Comparison of ENCODE assay signal across 44 mouse cellular contexts in the genomic region with DNA sequence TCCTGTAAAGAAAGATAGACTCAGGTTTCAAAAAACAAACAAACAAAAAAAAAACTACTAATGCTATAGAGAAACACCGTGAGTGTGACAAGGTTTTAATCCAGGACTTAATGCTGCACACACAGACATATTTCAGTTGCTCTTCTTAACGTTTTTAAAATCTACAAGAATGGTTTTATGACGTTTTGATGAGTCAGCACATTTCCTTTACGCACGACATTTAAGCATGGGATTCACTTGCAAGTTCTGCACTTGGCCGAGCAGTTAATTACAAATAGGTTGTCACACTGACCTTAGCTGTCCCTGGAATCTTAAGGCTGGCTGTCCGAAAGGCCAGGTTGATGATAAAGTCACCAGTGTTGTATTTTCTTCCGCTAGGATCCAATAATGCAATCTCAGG. TPM values are rescaled to one million over a fixed set of nuclear protein-coding genes. Genes with fewer than 3 reads are reported as not detected.
"Had no signal": no experiment of that assay in that cellular context is flagged by ENCODE, and none has a peak within 500 bp of the region (broad histone marks: within the 10 kb centered on the region; RNA-seq: fewer than 3 reads in every experiment).

No protein-coding gene starts in this region.

- H3K27ac ChIP-seq: heart, embryonic 13.5 days; heart, embryonic 15.5 days; hindbrain, embryonic 10.5 days; hindbrain, embryonic 12.5 days; hindbrain, embryonic 13.5 days; hindbrain, embryonic 14.5 days; hindbrain, embryonic 15.5 days; hindbrain, postnatal 0 days; intestine, embryonic 15.5 days; kidney, embryonic 15.5 days; kidney, postnatal 0 days; layer of hippocampus, adult 2 months; left cerebral cortex, adult 2 months had no signal

- H3K4me2 ChIP-seq: heart, embryonic 12.5 days; heart, embryonic 13.5 days; heart, embryonic 15.5 days; hindbrain, embryonic 12.5 days; hindbrain, embryonic 13.5 days; hindbrain, embryonic 14.5 days; hindbrain, embryonic 15.5 days; intestine, embryonic 15.5 days; kidney, embryonic 15.5 days had no signal

- H3K36me3 ChIP-seq: heart, embryonic 12.5 days; heart, embryonic 13.5 days; heart, embryonic 15.5 days; hindbrain, embryonic 10.5 days; hindbrain, embryonic 12.5 days; hindbrain, embryonic 13.5 days; hindbrain, embryonic 15.5 days; intestine, embryonic 15.5 days; kidney, embryonic 15.5 days had no signal

- H3K4me1 ChIP-seq: heart, embryonic 12.5 days; heart, embryonic 13.5 days; heart, embryonic 15.5 days; hindbrain, embryonic 12.5 days; hindbrain, embryonic 13.5 days; hindbrain, embryonic 15.5 days; intestine, embryonic 15.5 days; kidney, embryonic 15.5 days had no signal

- ATAC-seq: hindbrain, postnatal 0 days; inflammation-experienced regulatory T-cells, adult 6 months; intestine, embryonic 15.5 days; intestine, embryonic 16.5 days; intestine, postnatal 0 days had no signal

- H3K27me3 ChIP-seq: heart, embryonic 12.5 days; heart, embryonic 13.5 days; heart, embryonic 15.5 days; hindbrain, embryonic 12.5 days; hindbrain, embryonic 13.5 days; hindbrain, embryonic 15.5 days; intestine, embryonic 15.5 days; kidney, embryonic 15.5 days had no signal

- DNase-seq: heart, postnatal 10 days; heart, postnatal 14 days; heart, postnatal 36 days; heart, postnatal 4 days; kidney, adult 11 months; kidney, adult 18-20 months; kidney, adult 2 months; kidney, adult 8-10 months; kidney, adult 9 months; kidney, postnatal 10 days; kidney, postnatal 14 days; kidney, postnatal 25 days; kidney, postnatal 36 days; kidney, postnatal 4 days; layer of hippocampus, adult 9-11 months; layer of hippocampus, postnatal 36 days had no signal

- H3K9me3 ChIP-seq: heart, embryonic 13.5 days; heart, embryonic 15.5 days; hindbrain, embryonic 10.5 days; hindbrain, embryonic 12.5 days; hindbrain, embryonic 13.5 days; hindbrain, embryonic 15.5 days; intestine, embryonic 15.5 days; kidney, embryonic 15.5 days had no signal

- H3K9ac ChIP-seq: heart, embryonic 12.5 days; heart, embryonic 13.5 days; heart, embryonic 15.5 days; hindbrain, embryonic 12.5 days; hindbrain, embryonic 13.5 days; hindbrain, embryonic 14.5 days; hindbrain, embryonic 15.5 days; intestine, embryonic 15.5 days; kidney, embryonic 15.5 days had no signal

- H3K4me3 ChIP-seq: heart, embryonic 12.5 days; heart, embryonic 13.5 days; heart, embryonic 15.5 days; hindbrain, embryonic 10.5 days; hindbrain, embryonic 12.5 days; hindbrain, embryonic 13.5 days; hindbrain, embryonic 15.5 days; intestine, embryonic 15.5 days; kidney, embryonic 15.5 days; layer of hippocampus, adult 2 months; left cerebral cortex, adult 2 months had no signal

RNA-seq across cellular contexts. Expression of gene Clca2, which starts 18.3 kb away (rescaled TPM):
- total RNA-seq: hematopoietic stem cell, adult 5-6 weeks; hindbrain, postnatal 0 days; layer of hippocampus, adult 18-20 months; layer of hippocampus, adult 2 months; layer of hippocampus, adult 8-10 months; layer of hippocampus, postnatal 25 days; layer of hippocampus, postnatal 36 days; left cerebral cortex, adult 18-20 months; left cerebral cortex, adult 2 months; left cerebral cortex, adult 8-10 months had no signal
- polyA plus RNA-seq: hindbrain, embryonic 15.5 days; hindbrain, postnatal 0 days; inflammation-experienced regulatory T-cells, adult 6 months had no signal

RNA-seq across cellular contexts. Expression of gene Clca1, which starts 48.3 kb away (rescaled TPM):
- total RNA-seq: heart, postnatal 10 days; heart, postnatal 25 days; heart, postnatal 36 days; heart, postnatal 4 days; hematopoietic stem cell, adult 5-6 weeks; hindbrain, postnatal 0 days; layer of hippocampus, adult 2 months; layer of hippocampus, adult 8-10 months; layer of hippocampus, postnatal 10 days; layer of hippocampus, postnatal 14 days; layer of hippocampus, postnatal 25 days; layer of hippocampus, postnatal 36 days; left cerebral cortex, adult 18-20 months; left cerebral cortex, adult 2 months; left cerebral cortex, adult 8-10 months had no signal
- polyA plus RNA-seq: heart, embryonic 12.5 days; heart, embryonic 13.5 days; heart, embryonic 15.5 days; heart, postnatal 0 days; hindbrain, embryonic 10.5 days; hindbrain, embryonic 11.5 days; hindbrain, embryonic 12.5 days; hindbrain, embryonic 13.5 days; hindbrain, embryonic 14.5 days; hindbrain, embryonic 15.5 days; hindbrain, postnatal 0 days; inflammation-experienced regulatory T-cells, adult 6 months; kidney, postnatal 0 days had no signal
